Mouse (Mus musculus) midbrain, embryonic 15.5 days (tissue): ENCODE measurements around the gene Tjp1. TPM values are rescaled to one million over a fixed set of nuclear protein-coding genes. Genes with fewer than 3 reads are reported as not detected.
A peak's percentile ranks its signal among the peaks of the same experiment; 100 is the strongest.

Source experiments
- ATAC-seq: fragments of 200-750 bp; cut with Nextera tagmentation; replicated peaks from 2 replicates; pipeline ENCODE4 v1.8.0; 2017; ENCODE audit warnings: moderate TSS enrichment
- H3K27ac ChIP-seq: fragments of 300-500 bp; sonication (generic); 2 replicates; pipeline ENCODE4 v1.5.1; 2015; ENCODE audit warnings: mild to moderate bottlenecking, inconsistent platforms
- H3K27me3 ChIP-seq: fragments of 300-500 bp; sonication (generic); replicated peaks from 2 replicates; pipeline ENCODE4 v1.6.1; 2015; ENCODE audit warnings: inconsistent platforms
- H3K36me3 ChIP-seq: fragments of 300-500 bp; sonication (generic); replicated peaks from 2 replicates; pipeline ENCODE4 v1.6.1; 2015; ENCODE audit warnings: inconsistent platforms
- H3K4me1 ChIP-seq: fragments of 300-500 bp; sonication (generic); 2 replicates; pipeline ENCODE4 v1.6.1; 2015; ENCODE audit warnings: inconsistent platforms
- H3K4me2 ChIP-seq: fragments of 300-500 bp; sonication (generic); 2 replicates; pipeline ENCODE4 v1.6.1; 2015; ENCODE audit warnings: inconsistent platforms, mild to moderate bottlenecking, moderate library complexity
- H3K4me3 ChIP-seq: fragments of 300-500 bp; sonication (generic); 2 replicates; pipeline ENCODE4 v1.5.1; 2015; ENCODE audit warnings: mild to moderate bottlenecking, inconsistent platforms
- H3K9ac ChIP-seq: fragments of 300-500 bp; sonication (generic); 2 replicates; pipeline ENCODE4 v1.6.1; 2015; ENCODE audit warnings: mild to moderate bottlenecking, inconsistent platforms
- H3K9me3 ChIP-seq: fragments of 300-500 bp; sonication (generic); 2 replicates; pipeline ENCODE4 v1.6.1; 2016; ENCODE audit warnings: inconsistent platforms
- WGBS: fragments of 180-500 bp; shearing (Covaris S2); methylation state at CpG from one replicate; pipeline ENCODE4 v1.1.7; 2015; ENCODE audit warnings: mixed read lengths; 5-methylcytosine and 5-hydroxymethylcytosine counted together
- polyA plus RNA-seq: library from polyadenylated mRNA; unstranded; fragments of >200 nt; fragmentation: Nextera tagmentation; extraction: Ambion mirVana; gene quantifications from 2 replicates; pipeline ENCODE4 v1.2.1, GENCODE M21; 2015

Gene Tjp1
- polyA plus RNA-seq, 1 experiment from 2014 or later, result 33.9 TPM

DNA sequence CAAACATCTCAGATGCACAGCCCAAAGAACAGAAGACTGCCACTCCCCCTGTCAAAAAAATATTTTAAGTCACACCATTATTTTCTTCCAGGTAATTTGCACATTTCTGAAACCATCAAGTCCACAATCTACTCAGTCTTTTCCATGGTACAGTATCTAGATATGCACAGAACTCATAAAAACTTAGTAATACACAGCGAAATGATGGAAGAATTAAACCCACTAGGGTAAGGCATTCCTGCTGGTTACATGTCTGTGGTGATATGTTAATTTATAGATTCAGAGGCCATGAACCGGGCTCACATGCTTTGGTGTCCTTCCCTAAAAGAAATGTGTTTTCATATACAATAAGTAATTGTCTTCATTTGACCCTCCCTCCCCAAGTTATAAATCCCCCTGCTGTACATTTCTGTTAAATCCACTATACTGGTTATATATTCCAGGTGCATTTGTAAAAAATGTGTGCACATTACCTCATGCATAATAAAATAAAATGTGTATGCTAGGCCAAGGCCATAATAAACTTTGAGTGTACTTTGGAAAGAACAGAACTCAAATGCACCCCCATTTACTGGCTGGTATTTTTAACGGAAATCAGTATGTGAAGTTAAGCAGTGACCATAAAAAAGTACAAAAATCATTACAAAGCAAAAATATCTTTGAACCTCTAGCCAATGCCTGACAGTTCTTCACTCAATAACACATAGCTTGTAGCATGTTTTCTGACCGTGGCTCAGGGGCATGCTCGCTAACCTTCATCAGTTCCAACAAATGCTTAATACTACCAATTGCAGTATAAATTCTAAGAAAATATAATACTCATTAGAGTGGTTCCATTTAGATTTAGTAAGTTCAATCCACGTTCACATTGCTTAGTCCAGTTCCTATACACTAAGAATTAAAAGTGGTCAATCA, 230.6 kb downstream of the Tjp1 start:
- H3K27ac ChIP-seq, result no peak overlapping the region
- no peaks in the 10 kb centered on the region for H3K27me3 ChIP-seq
- no peaks in the 10 kb centered on the region for H3K36me3 ChIP-seq
- H3K4me3 ChIP-seq, result no peak overlapping the region
- no peak overlapping the region for H3K9ac ChIP-seq
- no peak for ATAC-seq
- H3K4me2 ChIP-seq, result no peak overlapping the region
- no peaks in the 10 kb centered on the region for H3K4me1 ChIP-seq
- H3K9me3 ChIP-seq, result no peaks in the 10 kb centered on the region
- 92% methylated on average over 6 of the region's 6 CpGs for WGBS

DNA sequence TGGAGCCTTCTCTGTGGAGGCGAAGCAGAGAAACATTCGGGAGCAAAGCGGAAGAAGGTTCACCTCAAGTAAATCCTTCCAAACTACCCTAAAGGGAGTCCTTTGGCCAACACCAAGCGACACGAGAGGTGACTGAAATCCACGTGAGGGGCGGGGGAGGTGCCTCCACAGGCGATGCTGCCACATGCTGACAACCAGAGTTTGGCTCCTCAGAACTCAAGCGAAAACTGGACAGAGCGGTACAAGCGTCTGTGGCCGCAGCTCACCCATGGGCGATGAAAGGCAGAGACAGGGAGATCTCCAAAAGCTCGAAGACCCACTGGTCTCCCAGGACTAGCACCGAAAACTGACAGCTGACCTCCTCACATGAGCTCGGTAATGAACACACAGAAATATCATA, 244.7 kb downstream of the Tjp1 start:
- Histone ChIP-seq H3K4me1 (peaks cover 12% of the 10 kb centered on the region; the same call in 1 of the 2 replicates), H3K27me3 (no peaks in the 10 kb centered on the region), H3K27ac (0 out of 2 replicates have a peak overlapping the region, but pooled peaks have one; percentile 38), H3K36me3 (no peaks in the 10 kb centered on the region), H3K9ac (no peak overlapping the region), H3K9me3 (no peaks in the 10 kb centered on the region), H3K4me2 (no peak overlapping the region), H3K4me3 (no peak overlapping the region)
- WGBS, result 70% methylated on average over 16 of the region's 16 CpGs
- no peak for ATAC-seq

DNA sequence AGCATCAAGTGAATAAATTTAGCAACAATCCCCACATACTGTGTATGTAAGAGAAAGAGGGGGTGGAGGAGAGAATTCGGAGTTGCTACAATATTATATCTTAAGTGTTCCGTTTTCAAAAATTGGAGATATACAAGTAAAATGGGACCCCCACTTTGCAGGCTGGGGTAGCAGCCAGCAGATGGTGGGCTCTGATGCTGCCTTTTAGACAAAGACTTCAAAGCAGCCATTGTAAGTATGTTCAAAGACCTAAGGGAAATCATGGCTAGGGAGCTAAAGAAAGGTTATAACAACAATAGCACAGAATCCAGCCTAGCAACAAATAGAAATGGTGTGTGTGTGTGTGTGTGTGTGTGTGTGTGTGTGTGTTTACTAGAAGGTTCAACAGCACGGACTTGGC, 245.6 kb downstream of the Tjp1 start:
- H3K27me3 ChIP-seq, result no peaks in the 10 kb centered on the region
- H3K4me2 ChIP-seq, result no peak overlapping the region
- ATAC-seq, result peak; percentile 48; the same call in 1 of the 2 replicates
- H3K9ac ChIP-seq, result no peak overlapping the region
- 48% methylated on average over 3 of the region's 3 CpGs for WGBS
- H3K4me1 ChIP-seq, result peaks cover 12% of the 10 kb centered on the region; the same call in 1 of the 2 replicates
- no peak overlapping the region for H3K4me3 ChIP-seq
- H3K27ac ChIP-seq, result peak overlapping the region; percentile 53; the same call in 1 of the 2 replicates
- no peaks in the 10 kb centered on the region for H3K9me3 ChIP-seq
- no peaks in the 10 kb centered on the region for H3K36me3 ChIP-seq

DNA sequence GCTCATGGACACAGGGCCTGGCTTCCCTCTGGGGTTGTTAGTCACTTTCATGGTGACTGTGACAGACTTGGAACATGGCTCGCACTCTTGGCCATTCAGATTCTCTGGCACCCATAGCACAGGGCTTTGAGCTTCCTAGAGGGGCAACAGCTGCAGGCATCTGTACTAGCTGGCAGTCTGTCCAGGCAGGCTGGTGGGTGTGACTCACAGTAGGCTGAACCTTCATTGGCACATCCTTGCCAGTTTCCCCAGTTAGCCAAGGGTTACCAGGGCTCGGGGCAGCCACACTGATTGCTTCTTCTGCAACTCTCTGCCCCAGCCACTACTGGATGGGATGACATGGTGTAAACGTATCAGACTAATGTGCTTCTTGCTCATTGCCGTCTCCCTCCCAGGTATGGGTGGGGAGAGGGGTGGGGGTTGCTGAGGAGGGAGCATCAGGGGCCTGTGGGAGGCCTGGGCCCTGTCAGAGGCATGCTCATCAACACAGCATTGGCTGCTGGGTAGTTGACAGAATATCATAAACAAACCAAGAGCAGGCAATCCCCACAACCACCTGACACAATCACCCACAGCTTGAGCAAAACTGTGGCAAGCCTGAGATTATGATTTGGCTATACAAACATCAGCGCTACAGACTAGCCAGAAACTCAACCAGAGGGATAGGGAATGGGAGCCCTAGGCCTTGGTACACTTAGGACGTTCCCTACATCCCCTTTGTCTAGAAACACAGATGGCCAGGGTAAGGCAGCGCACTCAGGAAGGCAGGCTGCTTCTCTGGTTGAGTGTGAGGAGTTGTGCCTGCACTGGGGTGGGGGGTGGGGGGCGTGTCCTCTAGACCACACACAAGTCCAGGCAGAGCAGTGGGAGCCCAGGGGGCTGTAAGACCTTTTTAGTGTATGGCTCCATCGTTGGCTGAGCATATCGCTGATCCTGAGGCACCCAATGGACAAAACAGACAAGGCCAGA, 246.4 kb downstream of the Tjp1 start:
- Histone ChIP-seq H3K9ac (no peak overlapping the region), H3K4me3 (no peak overlapping the region), H3K9me3 (no peaks in the 10 kb centered on the region), H3K4me1 (peaks cover 12% of the 10 kb centered on the region; the same call in 1 of the 2 replicates), H3K36me3 (no peaks in the 10 kb centered on the region), H3K27me3 (no peaks in the 10 kb centered on the region), H3K27ac (peak overlapping the region; percentile 53; the same call in 1 of the 2 replicates), H3K4me2 (no peak overlapping the region)
- 59% methylated on average over 10 of the region's 10 CpGs for WGBS
- peak; percentile 31; the same call in 1 of the 2 replicates for ATAC-seq

DNA sequence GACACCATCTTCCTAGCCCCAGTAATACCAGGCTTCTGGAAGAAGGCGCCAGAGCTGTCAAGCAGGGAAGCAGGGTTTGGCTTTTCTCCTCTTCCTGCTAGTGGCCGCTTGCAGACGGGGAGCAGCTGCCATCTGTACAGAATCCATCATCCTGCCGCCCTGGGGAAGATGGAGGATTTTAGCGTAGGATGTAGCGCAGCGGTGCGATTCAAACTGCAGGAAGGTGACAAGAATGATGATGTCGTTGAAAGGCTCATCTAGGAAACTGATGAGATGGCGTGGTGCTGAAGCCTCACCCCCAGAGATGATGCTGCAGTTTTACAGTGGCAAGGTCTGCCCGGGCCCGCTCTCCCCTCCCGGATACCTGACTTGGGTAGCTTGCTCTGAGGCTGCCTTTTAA, 248.3 kb downstream of the Tjp1 start:
- Histone ChIP-seq H3K36me3 (no peaks in the 10 kb centered on the region), H3K27ac (no peak overlapping the region), H3K4me3 (no peak overlapping the region), H3K9me3 (no peaks in the 10 kb centered on the region), H3K27me3 (no peaks in the 10 kb centered on the region), H3K9ac (no peak overlapping the region), H3K4me1 (peaks cover 12% of the 10 kb centered on the region; the same call in 1 of the 2 replicates), H3K4me2 (no peak overlapping the region)
- ATAC-seq, result no peak
- 83% methylated on average over 13 of the region's 13 CpGs for WGBS

DNA sequence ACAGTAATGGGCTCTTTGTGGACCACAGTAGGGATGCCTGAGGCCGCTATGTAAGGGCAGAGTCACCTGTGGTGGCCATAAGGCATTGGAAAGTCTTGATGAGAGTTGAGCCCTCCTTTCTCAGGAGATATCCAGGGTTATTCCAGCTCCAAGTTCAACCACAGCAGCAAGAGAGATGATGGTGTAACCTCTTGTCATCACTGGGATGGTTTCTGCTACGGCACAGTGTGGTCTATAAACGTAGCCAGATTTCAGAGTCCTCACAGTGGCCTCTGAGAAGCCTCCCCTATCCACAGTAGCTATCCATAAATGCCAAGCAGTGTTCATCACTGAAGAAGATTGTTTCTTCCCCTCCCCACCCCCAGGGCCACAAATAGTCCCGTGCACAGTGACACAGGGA, 251.8 kb downstream of the Tjp1 start:
- H3K36me3 ChIP-seq, result no peaks in the 10 kb centered on the region
- H3K27ac ChIP-seq, result no peak overlapping the region
- H3K9ac ChIP-seq, result no peak overlapping the region
- H3K27me3 ChIP-seq, result no peaks in the 10 kb centered on the region
- ATAC-seq, result no peak
- no peak overlapping the region for H3K4me2 ChIP-seq
- WGBS, result 86% methylated on average over 4 of the region's 4 CpGs
- H3K4me3 ChIP-seq, result no peak overlapping the region
- H3K4me1 ChIP-seq, result no peaks in the 10 kb centered on the region
- no peaks in the 10 kb centered on the region for H3K9me3 ChIP-seq

DNA sequence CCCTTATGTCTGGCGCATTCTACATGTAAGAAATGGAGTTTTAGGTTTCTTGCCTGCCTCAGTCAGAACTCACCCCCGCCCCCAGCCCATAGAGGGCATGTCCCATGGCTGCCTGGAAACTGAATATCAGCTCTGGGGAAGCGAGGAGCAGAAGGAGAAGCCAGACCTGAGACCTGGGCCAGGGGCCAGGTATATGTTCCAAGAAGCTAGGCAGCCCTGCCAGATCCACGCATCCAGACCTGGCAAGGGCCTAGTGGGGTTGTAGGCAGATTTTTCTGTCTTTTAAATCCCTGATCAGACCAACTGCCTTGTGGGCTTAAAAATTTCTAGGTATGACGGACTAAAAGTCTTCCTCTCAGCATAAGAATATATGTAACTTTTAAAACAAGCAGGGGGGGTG, 253.4 kb downstream of the Tjp1 start:
- no peak overlapping the region for H3K27ac ChIP-seq
- H3K4me1 ChIP-seq, result no peaks in the 10 kb centered on the region
- 86% methylated on average over 5 of the region's 5 CpGs for WGBS
- H3K9ac ChIP-seq, result no peak overlapping the region
- no peaks in the 10 kb centered on the region for H3K36me3 ChIP-seq
- H3K27me3 ChIP-seq, result no peaks in the 10 kb centered on the region
- H3K4me2 ChIP-seq, result no peak overlapping the region
- ATAC-seq, result no peak
- H3K4me3 ChIP-seq, result no peak overlapping the region
- no peaks in the 10 kb centered on the region for H3K9me3 ChIP-seq

DNA sequence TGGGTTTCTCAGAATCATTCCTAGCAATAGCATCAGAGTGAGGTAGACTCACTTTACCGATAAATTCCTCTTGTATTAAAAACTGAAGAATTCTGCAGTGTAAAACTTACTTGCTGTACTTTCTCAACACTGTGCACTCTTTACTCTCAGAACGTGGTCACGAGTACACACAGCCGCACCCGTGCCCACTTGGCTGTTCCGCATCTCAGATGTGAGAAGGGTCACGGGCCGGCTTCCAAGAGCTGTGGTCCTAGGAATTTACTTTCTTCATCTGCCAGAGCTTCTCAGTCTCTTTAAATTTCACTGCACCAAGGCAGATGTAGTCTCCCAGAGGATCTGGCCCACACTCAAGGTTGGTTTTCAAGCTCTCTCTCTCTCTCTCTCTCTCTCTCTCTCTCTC, 277.9 kb downstream of the Tjp1 start:
- no peaks in the 10 kb centered on the region for H3K4me1 ChIP-seq
- no peak overlapping the region for H3K4me3 ChIP-seq
- H3K27ac ChIP-seq, result no peak overlapping the region
- H3K9ac ChIP-seq, result no peak overlapping the region
- H3K9me3 ChIP-seq, result no peaks in the 10 kb centered on the region
- 89% methylated on average over 8 of the region's 8 CpGs for WGBS
- H3K27me3 ChIP-seq, result no peaks in the 10 kb centered on the region
- no peak for ATAC-seq
- H3K36me3 ChIP-seq, result no peaks in the 10 kb centered on the region
- no peak overlapping the region for H3K4me2 ChIP-seq

Other genes starting within 250 kb of the Tjp1 start
- gene Tarsl2, start 117.1 kb upstream of the Tjp1 start, polyA plus RNA-seq, result 16.1 and 16.5 TPM in 2 replicates
- 80.8 and 81.4 TPM in 2 replicates for gene Tm2d3, start 163.4 kb upstream of the Tjp1 start, polyA plus RNA-seq